Mouse (Mus musculus): ENCODE measurements around the gene Mrps31. TPM values are rescaled to one million over a fixed set of nuclear protein-coding genes. Genes with fewer than 3 reads are reported as not detected.

Mrps31 gene
- total RNA-seq, 2 experiments from 2014 or later = 25.3 to 25.6 TPM

Other genes starting within 250 kb of the Mrps31 start
- gene Nek3, start 244.9 kb upstream of the Mrps31 start, total RNA-seq (2021) = 1 to 10 TPM; 1.8 to 1.9 TPM
- gene Ckap2, start 225.5 kb upstream of the Mrps31 start, total RNA-seq (2021) = under 1 TPM; 0.14 to 0.42 TPM
- 10 to 100 TPM; 20.4 to 24.1 TPM for gene Vps36, start 218.6 kb upstream of the Mrps31 start, total RNA-seq (2021)
- 1 to 10 TPM; 3.2 to 3.6 TPM for gene Thsd1, start 184.0 kb upstream of the Mrps31 start, total RNA-seq (2021)
- gene Tpte, start 127.9 kb upstream of the Mrps31 start, total RNA-seq (2021) = not detected
- gene Slc25a15, start 12.8 kb upstream of the Mrps31 start, total RNA-seq (2021) = 10 to 100 TPM; 11.1 to 12.6 TPM